Mouse (Mus musculus) CD4-positive, CD25-positive, alpha-beta regulatory T cell, adult 4 months (primary cell): ENCODE measurements around the gene Gmpr. TPM values are rescaled to one million over a fixed set of nuclear protein-coding genes. Genes with fewer than 3 reads are reported as not detected.

Experiments used
- polyA plus RNA-seq, 2 experiments: library from polyadenylated mRNA; unstranded; fragments of 100-300 nt; shearing (Covaris generic); gene quantifications; one replicate each; pipeline ENCODE4 v1.2.1; 2017

Gmpr gene
- polyA plus RNA-seq, 2 experiments from 2014 or later, result 0.46 TPM; not detected in 1

Other genes starting within 250 kb of the Gmpr start
- 10 to 100 TPM; 13.4 to 19.9 TPM for gene Mylip, start 117.7 kb upstream of the Gmpr start, polyA plus RNA-seq